Mouse (Mus musculus): ENCODE data around the gene Top2a. TPM values are rescaled to one million over a fixed set of nuclear protein-coding genes. Genes with fewer than 3 reads are reported as not detected.

The Top2a gene
- polyA plus RNA-seq (2015; fragmentation: Nextera tagmentation; extraction: Ambion mirVana), result 20.4 and 29.1 TPM in 2 replicates

DNA sequence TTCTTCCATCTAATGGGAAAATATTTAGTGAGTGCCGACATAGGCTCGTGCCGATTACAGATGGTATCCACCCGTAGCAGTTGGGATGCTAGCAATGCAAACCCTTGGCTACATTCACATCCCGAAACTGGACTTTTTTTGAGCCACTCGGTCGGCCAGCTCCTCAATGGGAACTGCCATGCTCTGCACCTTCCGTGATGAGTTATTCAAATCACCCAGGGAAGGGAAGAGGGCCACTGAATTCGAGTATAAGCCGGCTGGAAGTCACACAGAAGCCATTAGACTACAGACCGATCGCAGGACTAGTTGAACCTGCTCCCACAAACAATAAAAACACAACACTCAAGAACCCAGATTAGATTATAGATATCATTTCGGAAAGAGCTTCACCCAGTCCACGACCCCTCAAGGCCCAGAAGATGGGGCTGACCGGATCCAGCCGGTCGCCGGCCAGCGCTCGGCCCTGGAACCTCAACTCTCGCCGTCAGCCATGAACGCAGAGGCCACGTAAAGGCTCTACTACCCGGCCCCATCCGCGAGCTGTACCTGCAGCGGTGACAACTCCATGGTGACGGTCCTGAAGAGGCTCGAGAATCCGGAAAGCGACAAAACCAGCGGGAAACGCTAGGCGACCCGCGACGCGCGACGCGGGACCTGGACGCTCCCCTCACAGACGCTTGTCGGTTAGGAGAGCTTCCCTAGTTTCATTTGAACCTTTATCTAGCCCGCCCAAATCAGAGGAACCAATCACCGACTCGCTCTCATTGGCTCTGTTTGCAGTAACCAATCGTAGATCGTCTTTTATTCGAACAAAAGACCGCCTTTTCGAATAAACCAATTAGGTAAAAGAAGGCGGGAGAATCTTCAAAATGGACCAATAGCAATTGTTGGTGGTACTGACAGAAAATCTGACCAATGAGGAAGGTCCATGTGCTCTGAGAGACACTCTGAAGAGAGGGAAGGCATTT is at the start of gene Top2a:
TSS of gene Top2a (minus strand) at position 690 of the 968 bp plus-strand sequence.
- peak within 1 kb of the TSS; percentile 60 for H3K9ac ChIP-seq (ENCODE audit: low read depth, low read length)
- H3K9me3 ChIP-seq (replicated peaks; ENCODE audit: control insufficient read depth, low read length, poor library complexity, severe bottlenecking), result no peaks in the 10 kb centered on the region
- peaks cover 6% of the 10 kb centered on the region for H3K4me1 ChIP-seq (ENCODE audit: control insufficient read depth, insufficient read depth, low read length)
- H3K27ac ChIP-seq (ENCODE audit: low read length), result no peak within 1 kb of the TSS
- peak within 1 kb of the TSS; percentile 63 for H3K4me3 ChIP-seq (ENCODE audit: low read depth, low read length)
- no peaks in the 10 kb centered on the region for H3K36me3 ChIP-seq (ENCODE audit: control insufficient read depth, insufficient read depth, low read length)
- ATAC-seq, result peak; percentile 97
- WGBS, result under 1% methylated on average over 54 of the region's 54 CpGs
- no peaks in the 10 kb centered on the region for H3K27me3 ChIP-seq (ENCODE audit: control insufficient read depth, insufficient read depth, low read depth, low read length)
- peak within 1 kb of the TSS; percentile 93 for H3K4me2 ChIP-seq (ENCODE audit: low read length)

DNA sequence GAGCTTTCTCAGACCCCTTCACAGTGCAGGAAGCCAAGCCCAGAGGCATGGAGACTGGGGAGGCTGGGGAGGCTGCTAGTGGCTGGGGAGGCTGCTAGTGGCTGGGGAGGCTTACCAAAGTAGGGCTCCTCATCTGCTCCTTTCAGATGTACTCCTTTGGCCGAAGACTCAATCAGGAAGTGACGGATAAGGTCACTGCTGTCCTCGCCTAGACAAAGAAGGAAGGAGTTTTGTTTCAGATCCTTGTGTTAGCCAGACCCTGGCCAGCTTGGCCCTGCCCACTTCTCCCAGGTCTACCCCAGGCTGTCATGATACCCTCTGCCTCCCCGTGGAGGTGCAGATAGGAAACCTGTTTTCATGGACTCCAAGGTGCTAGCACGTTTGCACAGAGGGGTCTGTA is 49.8 kb upstream of the Top2a start:
- no peak overlapping the region for H3K27ac ChIP-seq (ENCODE audit: low read length)
- no peak overlapping the region for H3K9ac ChIP-seq (ENCODE audit: low read depth, low read length)
- no peaks in the 10 kb centered on the region for H3K9me3 ChIP-seq (replicated peaks; ENCODE audit: control insufficient read depth, low read length, poor library complexity, severe bottlenecking)
- 69% methylated on average over 5 of the region's 5 CpGs for WGBS
- 0 out of 2 replicates have a peak, but pooled peaks cover 4% of the 10 kb centered on the region for H3K4me1 ChIP-seq (ENCODE audit: control insufficient read depth, insufficient read depth, low read length)
- no peak for ATAC-seq
- no peak overlapping the region for H3K4me3 ChIP-seq (ENCODE audit: low read depth, low read length)
- H3K4me2 ChIP-seq (ENCODE audit: low read length), result no peak overlapping the region
- H3K27me3 ChIP-seq (ENCODE audit: control insufficient read depth, insufficient read depth, low read depth, low read length), result no peaks in the 10 kb centered on the region
- H3K36me3 ChIP-seq (ENCODE audit: control insufficient read depth, insufficient read depth, low read length), result no peaks in the 10 kb centered on the region

DNA sequence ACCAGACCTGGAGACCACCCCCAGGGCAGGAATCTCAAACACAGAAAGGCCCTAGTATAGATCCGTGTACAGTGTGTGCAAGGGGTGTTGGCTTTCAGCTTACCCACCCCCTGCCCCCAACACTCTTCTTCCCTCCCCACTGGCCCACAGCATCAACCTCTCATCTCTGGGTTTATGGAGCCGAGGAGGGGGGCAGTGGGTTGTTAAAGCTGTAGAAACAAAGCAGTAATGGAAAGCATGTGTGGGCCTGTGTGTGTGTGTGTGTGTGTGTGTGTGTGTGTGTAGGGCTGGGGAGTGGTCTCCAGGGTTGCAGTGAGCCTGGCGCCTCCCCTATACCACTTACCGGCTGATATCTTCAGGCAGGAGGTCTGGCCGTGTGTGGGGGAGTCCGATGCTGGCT is 47.9 kb upstream of the Top2a start:
- H3K4me3 ChIP-seq (ENCODE audit: low read depth, low read length), result no peak overlapping the region
- 40% methylated on average over 6 of the region's 6 CpGs for WGBS
- 0 out of 2 replicates have a peak, but pooled peaks cover 4% of the 10 kb centered on the region for H3K4me1 ChIP-seq (ENCODE audit: control insufficient read depth, insufficient read depth, low read length)
- H3K36me3 ChIP-seq (ENCODE audit: control insufficient read depth, insufficient read depth, low read length), result no peaks in the 10 kb centered on the region
- no peak overlapping the region for H3K27ac ChIP-seq (ENCODE audit: low read length)
- ATAC-seq, result no peak
- H3K27me3 ChIP-seq (ENCODE audit: control insufficient read depth, insufficient read depth, low read depth, low read length), result no peaks in the 10 kb centered on the region
- H3K9ac ChIP-seq (ENCODE audit: low read depth, low read length), result no peak overlapping the region
- no peak overlapping the region for H3K4me2 ChIP-seq (ENCODE audit: low read length)
- no peaks in the 10 kb centered on the region for H3K9me3 ChIP-seq (replicated peaks; ENCODE audit: control insufficient read depth, low read length, poor library complexity, severe bottlenecking)

DNA sequence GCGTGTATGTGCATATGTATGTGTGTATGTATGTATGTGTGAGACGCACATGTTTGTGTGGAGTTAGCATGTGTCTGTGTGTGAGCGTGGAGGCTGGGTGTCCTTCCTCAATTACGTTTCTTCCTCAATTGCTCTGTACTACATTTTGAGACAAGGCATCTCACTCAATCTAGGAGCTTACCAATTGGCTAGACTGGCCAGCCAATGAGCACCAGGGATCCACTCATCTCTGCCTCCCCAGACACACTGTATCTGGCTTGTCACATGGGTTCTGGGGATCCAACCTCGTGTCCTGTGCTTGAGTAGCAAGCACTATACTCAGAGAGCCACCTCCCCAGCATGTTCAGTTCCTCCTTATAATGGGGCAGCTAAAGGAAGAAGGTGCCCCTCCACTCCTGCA is 44.5 kb upstream of the Top2a start:
- no peaks in the 10 kb centered on the region for H3K27me3 ChIP-seq (ENCODE audit: control insufficient read depth, insufficient read depth, low read depth, low read length)
- H3K4me3 ChIP-seq (ENCODE audit: low read depth, low read length), result no peak overlapping the region
- no peak overlapping the region for H3K4me2 ChIP-seq (ENCODE audit: low read length)
- peaks cover 5% of the 10 kb centered on the region; the same call in 1 of the 2 replicates for H3K4me1 ChIP-seq (ENCODE audit: control insufficient read depth, insufficient read depth, low read length)
- H3K9me3 ChIP-seq (replicated peaks; ENCODE audit: control insufficient read depth, low read length, poor library complexity, severe bottlenecking), result no peaks in the 10 kb centered on the region
- H3K36me3 ChIP-seq (ENCODE audit: control insufficient read depth, insufficient read depth, low read length), result no peaks in the 10 kb centered on the region
- 82% methylated on average over 5 of the region's 5 CpGs for WGBS
- no peak overlapping the region for H3K27ac ChIP-seq (ENCODE audit: low read length)
- H3K9ac ChIP-seq (ENCODE audit: low read depth, low read length), result no peak overlapping the region
- ATAC-seq, result no peak

DNA sequence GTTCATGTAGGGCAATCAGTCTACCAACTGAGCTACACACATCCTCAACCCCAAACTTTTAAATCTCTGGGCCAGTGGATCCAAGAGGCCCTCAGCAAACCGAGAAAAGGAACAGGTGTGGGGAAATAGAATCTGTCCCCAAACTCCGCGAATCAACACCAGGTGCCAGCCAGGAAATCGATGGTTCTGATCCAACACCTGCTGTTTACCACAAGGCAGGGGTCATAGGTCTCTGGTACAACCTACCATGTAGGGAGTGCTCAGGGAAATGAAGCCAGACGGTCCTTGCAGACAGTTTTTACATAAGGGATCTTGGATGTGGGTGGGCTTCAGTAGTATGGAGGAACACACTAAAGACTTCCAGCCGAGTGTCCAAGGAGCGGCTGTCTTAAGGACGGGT is 43.6 kb upstream of the Top2a start:
- H3K27ac ChIP-seq (ENCODE audit: low read length), result no peak overlapping the region
- no peak overlapping the region for H3K4me3 ChIP-seq (ENCODE audit: low read depth, low read length)
- no peak overlapping the region for H3K9ac ChIP-seq (ENCODE audit: low read depth, low read length)
- 87% methylated on average over 8 of the region's 8 CpGs for WGBS
- no peaks in the 10 kb centered on the region for H3K36me3 ChIP-seq (ENCODE audit: control insufficient read depth, insufficient read depth, low read length)
- H3K9me3 ChIP-seq (replicated peaks; ENCODE audit: control insufficient read depth, low read length, poor library complexity, severe bottlenecking), result no peaks in the 10 kb centered on the region
- H3K27me3 ChIP-seq (ENCODE audit: control insufficient read depth, insufficient read depth, low read depth, low read length), result no peaks in the 10 kb centered on the region
- H3K4me1 ChIP-seq (ENCODE audit: control insufficient read depth, insufficient read depth, low read length), result peaks cover 9% of the 10 kb centered on the region; the same call in 1 of the 2 replicates
- no peak overlapping the region for H3K4me2 ChIP-seq (ENCODE audit: low read length)
- ATAC-seq, result no peak

DNA sequence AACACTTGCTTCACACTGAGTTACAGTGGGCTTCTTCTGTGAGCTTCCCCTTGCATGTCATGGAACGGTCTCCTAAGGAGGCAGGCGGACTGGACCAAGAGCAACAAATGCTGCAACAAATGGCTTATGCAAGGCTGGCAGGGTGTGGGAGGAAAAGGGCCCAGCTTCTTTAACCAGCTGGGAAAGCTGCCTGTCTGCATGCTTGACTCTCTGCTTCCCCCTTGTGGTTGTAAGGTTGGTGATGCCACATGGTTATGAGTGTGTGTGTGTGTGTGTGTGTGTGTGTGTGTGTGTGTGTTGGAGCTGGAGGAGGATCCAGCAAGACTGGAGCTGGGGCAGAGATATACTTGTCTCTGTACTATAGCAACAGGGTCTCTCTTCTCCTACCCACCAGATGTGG is 42.0 kb upstream of the Top2a start:
- no peaks in the 10 kb centered on the region for H3K9me3 ChIP-seq (replicated peaks; ENCODE audit: control insufficient read depth, low read length, poor library complexity, severe bottlenecking)
- no peak overlapping the region for H3K27ac ChIP-seq (ENCODE audit: low read length)
- H3K4me1 ChIP-seq (ENCODE audit: control insufficient read depth, insufficient read depth, low read length), result peaks cover 6% of the 10 kb centered on the region; the same call in 1 of the 2 replicates
- WGBS, result 20% methylated on average over 2 of the region's 2 CpGs
- no peaks in the 10 kb centered on the region for H3K36me3 ChIP-seq (ENCODE audit: control insufficient read depth, insufficient read depth, low read length)
- no peaks in the 10 kb centered on the region for H3K27me3 ChIP-seq (ENCODE audit: control insufficient read depth, insufficient read depth, low read depth, low read length)
- no peak for ATAC-seq
- no peak overlapping the region for H3K4me2 ChIP-seq (ENCODE audit: low read length)
- H3K4me3 ChIP-seq (ENCODE audit: low read depth, low read length), result no peak overlapping the region
- H3K9ac ChIP-seq (ENCODE audit: low read depth, low read length), result no peak overlapping the region

DNA sequence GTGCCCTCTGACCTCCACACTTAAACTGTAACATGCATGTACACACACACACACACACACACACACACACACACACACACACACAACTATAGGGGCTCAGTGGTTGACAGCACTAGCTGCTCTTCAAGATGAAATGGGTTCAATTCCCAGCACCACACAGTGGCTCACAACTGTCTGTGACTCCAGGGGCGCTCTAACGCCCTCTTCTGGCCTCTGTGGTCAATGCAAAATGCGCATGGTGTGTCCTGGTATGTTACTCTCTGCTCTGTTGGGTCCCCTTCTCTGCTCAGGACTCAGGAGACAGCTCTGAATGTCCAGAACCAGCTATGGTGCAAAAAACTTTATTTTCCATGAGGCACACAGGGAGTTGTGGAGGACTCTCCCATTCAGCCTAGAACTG is 41.4 kb upstream of the Top2a start:
- WGBS, result 69% methylated on average over 3 of the region's 3 CpGs
- H3K27me3 ChIP-seq (ENCODE audit: control insufficient read depth, insufficient read depth, low read depth, low read length), result no peaks in the 10 kb centered on the region
- peaks cover 6% of the 10 kb centered on the region; the same call in 1 of the 2 replicates for H3K4me1 ChIP-seq (ENCODE audit: control insufficient read depth, insufficient read depth, low read length)
- no peak for ATAC-seq
- H3K9ac ChIP-seq (ENCODE audit: low read depth, low read length), result no peak overlapping the region
- no peak overlapping the region for H3K27ac ChIP-seq (ENCODE audit: low read length)
- H3K4me3 ChIP-seq (ENCODE audit: low read depth, low read length), result no peak overlapping the region
- H3K9me3 ChIP-seq (replicated peaks; ENCODE audit: control insufficient read depth, low read length, poor library complexity, severe bottlenecking), result no peaks in the 10 kb centered on the region
- no peak overlapping the region for H3K4me2 ChIP-seq (ENCODE audit: low read length)
- no peaks in the 10 kb centered on the region for H3K36me3 ChIP-seq (ENCODE audit: control insufficient read depth, insufficient read depth, low read length)

DNA sequence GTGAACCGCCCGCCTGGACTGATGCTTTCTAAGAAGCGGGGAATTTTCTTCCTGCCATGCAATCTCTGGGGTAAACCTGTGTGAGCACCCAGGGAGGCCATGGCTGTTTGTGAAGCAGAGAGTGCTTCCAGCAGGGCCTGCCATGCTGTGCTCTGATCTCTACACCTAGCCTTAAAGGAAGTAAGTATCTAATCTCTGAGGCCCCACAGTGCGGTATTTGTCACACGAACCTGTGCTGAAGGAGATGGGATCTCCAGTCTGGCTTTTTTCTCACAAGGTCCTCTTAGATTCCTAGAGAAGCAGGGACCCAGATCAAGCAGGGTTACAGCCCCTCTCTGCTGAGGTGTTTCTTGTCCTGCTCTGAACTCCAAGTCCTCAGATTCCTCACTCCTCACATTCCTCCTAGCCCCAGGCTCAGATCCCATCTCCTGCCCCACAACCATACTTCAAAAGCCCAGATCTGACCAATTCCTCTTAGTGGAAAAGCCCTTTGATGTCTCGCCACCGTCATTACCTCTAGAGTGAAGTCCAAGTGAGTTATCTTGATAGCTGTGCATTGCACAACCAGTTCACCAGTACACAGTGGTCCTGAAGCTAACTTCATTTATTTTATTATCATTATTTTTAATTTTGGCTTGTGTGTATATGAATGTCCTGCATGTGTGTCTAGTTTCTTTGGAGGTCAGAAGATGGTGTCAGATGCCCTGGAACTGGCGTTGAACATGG is 39.6 kb upstream of the Top2a start:
- 31% methylated on average over 8 of the region's 8 CpGs for WGBS
- Histone ChIP-seq H3K4me1 (ENCODE audit: control insufficient read depth, insufficient read depth, low read length) (peaks cover 6% of the 10 kb centered on the region; the same call in 1 of the 2 replicates), H3K9ac (ENCODE audit: low read depth, low read length) (0 out of 2 replicates have a peak overlapping the region, but pooled peaks have one; percentile 15), H3K27ac (ENCODE audit: low read length) (no peak overlapping the region), H3K4me2 (ENCODE audit: low read length) (no peak overlapping the region), H3K4me3 (ENCODE audit: low read depth, low read length) (no peak overlapping the region), H3K36me3 (ENCODE audit: control insufficient read depth, insufficient read depth, low read length) (no peaks in the 10 kb centered on the region), H3K9me3 (replicated peaks; ENCODE audit: control insufficient read depth, low read length, poor library complexity, severe bottlenecking) (peaks cover 11% of the 10 kb centered on the region; the same call in 1 of the 2 replicates), H3K27me3 (ENCODE audit: control insufficient read depth, insufficient read depth, low read depth, low read length) (no peaks in the 10 kb centered on the region)
- ATAC-seq, result no peak
